Mouse (Mus musculus) forebrain, embryonic 16.5 days (tissue): ENCODE results near the gene BC034090. TPM values are rescaled to one million over a fixed set of nuclear protein-coding genes. Genes with fewer than 3 reads are reported as not detected.
A peak's percentile ranks its signal among the peaks of the same experiment; 100 is the strongest.

Experiments used
- ATAC-seq: fragments of 200-750 bp; cut with Nextera tagmentation; 2 replicates; pipeline ENCODE4 v1.8.0; 2017; ENCODE audit warnings: mild to moderate bottlenecking, moderate library complexity
- H3K27ac ChIP-seq: fragments of 300-500 bp; sonication (generic); 2 replicates; pipeline ENCODE4 v1.5.1; 2014; ENCODE audit warnings: low read length, control low read depth
- H3K27me3 ChIP-seq: fragments of 300-500 bp; sonication (generic); replicated peaks from 2 replicates; pipeline ENCODE4 v1.6.1; 2014; ENCODE audit warnings: low read length; ENCODE audit not compliant: control insufficient read depth, insufficient read depth
- H3K36me3 ChIP-seq: fragments of 300-500 bp; sonication (generic); 2 replicates; pipeline ENCODE4 v1.6.1; 2014; ENCODE audit not compliant: control insufficient read depth, insufficient read depth
- H3K4me1 ChIP-seq: fragments of 300-500 bp; sonication (generic); replicated peaks from 2 replicates; pipeline ENCODE4 v1.6.1; 2014; ENCODE audit warnings: low read length; ENCODE audit not compliant: control insufficient read depth, insufficient read depth
- H3K4me2 ChIP-seq: fragments of 300-500 bp; sonication (generic); 2 replicates; pipeline ENCODE4 v1.6.1; 2014; ENCODE audit warnings: mild to moderate bottlenecking, low read length, control low read depth
- H3K4me3 ChIP-seq: fragments of 300-500 bp; sonication (generic); replicated peaks from 2 replicates; pipeline ENCODE4 v1.5.1; 2014; ENCODE audit warnings: mild to moderate bottlenecking, low read length, control low read depth
- H3K9ac ChIP-seq: fragments of 300-500 bp; sonication (generic); replicated peaks from 2 replicates; pipeline ENCODE4 v1.6.1; 2014; ENCODE audit warnings: low read depth, low read length, control low read depth
- H3K9me3 ChIP-seq: fragments of 300-500 bp; sonication (generic); 2 replicates; pipeline ENCODE4 v1.6.1; 2016; ENCODE audit warnings: low read length; ENCODE audit not compliant: control insufficient read depth
- WGBS: fragments of 180-500 bp; shearing (Covaris S2); extraction: QIAGEN DNeasy Blood & Tissue Kit; methylation state at CpG from one replicate; pipeline ENCODE4 v1.1.7; 2014; 5-methylcytosine and 5-hydroxymethylcytosine counted together
- polyA plus RNA-seq: library from polyadenylated mRNA; unstranded; fragments of >200 nt; fragmentation: Nextera tagmentation; extraction: Ambion mirVana; gene quantifications from 2 replicates; pipeline ENCODE4 v1.2.1, GENCODE M21; 2015

BC034090 gene
- polyA plus RNA-seq, 1 experiment from 2014 or later = 3.3 TPM

- Histone ChIP-seq H3K36me3 (peaks cover 7% of the 10 kb centered on the region), H3K4me1 (peaks cover 57% of the 10 kb centered on the region), H3K27me3 (no peaks in the 10 kb centered on the region), H3K9ac (peak overlapping the region; percentile 7; the same call in 1 of the 2 replicates), H3K9me3 (no peaks in the 10 kb centered on the region), H3K4me2 (peak overlapping the region; percentile 17; the same call in 1 of the 2 replicates), H3K27ac (peak overlapping the region; percentile 96), H3K4me3 (no peak overlapping the region)
- ATAC-seq = peak; percentile 81
- WGBS = 27% methylated on average over 8 of the region's 8 CpGs
Measured at GRCm38 (mm10) chr1:155204560-155205162, 39.6 kb downstream of the BC034090 start.

GRCm38 (mm10) chr1:155203954-155204353 lies 40.3 kb downstream of the BC034090 start:
- Histone ChIP-seq H3K4me3 (no peak overlapping the region), H3K27ac (peak overlapping the region; percentile 96), H3K36me3 (peaks cover 7% of the 10 kb centered on the region), H3K4me2 (peak overlapping the region; percentile 10; the same call in 1 of the 2 replicates), H3K9me3 (no peaks in the 10 kb centered on the region), H3K4me1 (peaks cover 55% of the 10 kb centered on the region), H3K9ac (peak overlapping the region; percentile 7), H3K27me3 (no peaks in the 10 kb centered on the region)
- WGBS = 53% methylated on average over 12 of the region's 12 CpGs
- peak; percentile 13 for ATAC-seq

GRCm38 (mm10) chr1:155203101-155203500 lies 41.1 kb downstream of the BC034090 start:
- 59% methylated on average over 7 of the region's 7 CpGs for WGBS
- Histone ChIP-seq H3K4me3 (no peak overlapping the region), H3K27ac (peak overlapping the region; percentile 31), H3K27me3 (no peaks in the 10 kb centered on the region), H3K4me1 (peaks cover 53% of the 10 kb centered on the region), H3K9me3 (no peaks in the 10 kb centered on the region), H3K9ac (no peak overlapping the region), H3K36me3 (peaks cover 7% of the 10 kb centered on the region), H3K4me2 (no peak overlapping the region)
- ATAC-seq = no peak

- Histone ChIP-seq H3K4me1 (peaks cover 53% of the 10 kb centered on the region), H3K9ac (no peak overlapping the region), H3K9me3 (no peaks in the 10 kb centered on the region), H3K36me3 (peaks cover 7% of the 10 kb centered on the region), H3K4me3 (no peak overlapping the region), H3K4me2 (no peak overlapping the region), H3K27ac (peak overlapping the region; percentile 31), H3K27me3 (no peaks in the 10 kb centered on the region)
- ATAC-seq = no peak
- 78% methylated on average over 5 of the region's 5 CpGs for WGBS
Measured at GRCm38 (mm10) chr1:155202472-155202871, 41.8 kb downstream of the BC034090 start.

GRCm38 (mm10) chr1:155201914-155202313 lies 42.3 kb downstream of the BC034090 start:
- Histone ChIP-seq H3K9ac (no peak overlapping the region), H3K4me3 (no peak overlapping the region), H3K27ac (peak overlapping the region; percentile 9), H3K27me3 (no peaks in the 10 kb centered on the region), H3K9me3 (no peaks in the 10 kb centered on the region), H3K4me2 (no peak overlapping the region), H3K4me1 (peaks cover 58% of the 10 kb centered on the region), H3K36me3 (peaks cover 7% of the 10 kb centered on the region; the same call in 1 of the 2 replicates)
- ATAC-seq = no peak
- 93% methylated on average over 17 of the region's 17 CpGs for WGBS

- Histone ChIP-seq H3K4me3 (no peak overlapping the region), H3K4me2 (no peak overlapping the region), H3K27ac (peak overlapping the region; percentile 9), H3K9me3 (no peaks in the 10 kb centered on the region), H3K27me3 (no peaks in the 10 kb centered on the region), H3K36me3 (peaks cover 7% of the 10 kb centered on the region; the same call in 1 of the 2 replicates), H3K9ac (no peak overlapping the region), H3K4me1 (peaks cover 60% of the 10 kb centered on the region)
- no peak for ATAC-seq
- WGBS = 34% methylated on average over 4 of the region's 4 CpGs
Measured at GRCm38 (mm10) chr1:155201373-155201879, 42.8 kb downstream of the BC034090 start.

- Histone ChIP-seq H3K27me3 (no peaks in the 10 kb centered on the region), H3K4me2 (no peak overlapping the region), H3K36me3 (peaks cover 7% of the 10 kb centered on the region; the same call in 1 of the 2 replicates), H3K4me3 (no peak overlapping the region), H3K4me1 (peaks cover 60% of the 10 kb centered on the region), H3K27ac (peak overlapping the region; percentile 9; the same call in 1 of the 2 replicates), H3K9me3 (no peaks in the 10 kb centered on the region), H3K9ac (no peak overlapping the region)
- WGBS = 49% methylated on average over 2 of the region's 2 CpGs
- ATAC-seq = no peak
Measured at GRCm38 (mm10) chr1:155200967-155201366, 43.3 kb downstream of the BC034090 start.

- Histone ChIP-seq H3K9ac (no peak overlapping the region), H3K9me3 (no peaks in the 10 kb centered on the region), H3K4me2 (no peak overlapping the region), H3K27me3 (no peaks in the 10 kb centered on the region), H3K4me3 (no peak overlapping the region), H3K36me3 (peaks cover 7% of the 10 kb centered on the region; the same call in 1 of the 2 replicates), H3K27ac (no peak overlapping the region), H3K4me1 (peaks cover 57% of the 10 kb centered on the region)
- 61% methylated on average over 6 of the region's 6 CpGs for WGBS
- no peak for ATAC-seq
Measured at GRCm38 (mm10) chr1:155199522-155199921, 44.7 kb downstream of the BC034090 start.

- H3K4me1 ChIP-seq = peaks cover 55% of the 10 kb centered on the region
- H3K4me2 ChIP-seq = no peak overlapping the region
- H3K36me3 ChIP-seq = peaks cover 4% of the 10 kb centered on the region; the same call in 1 of the 2 replicates
- H3K27me3 ChIP-seq = no peaks in the 10 kb centered on the region
- H3K9ac ChIP-seq = no peak overlapping the region
- peak overlapping the region; percentile 90 for H3K27ac ChIP-seq
- WGBS = 36% methylated on average over 4 of the region's 4 CpGs
- H3K9me3 ChIP-seq = no peaks in the 10 kb centered on the region
- no peak overlapping the region for H3K4me3 ChIP-seq
- ATAC-seq = no peak; the same call in 1 of the 2 replicates
Measured at GRCm38 (mm10) chr1:155196691-155197090, 47.6 kb downstream of the BC034090 start.
